Mouse (Mus musculus) lung, adult 2 months (tissue): ENCODE data around the gene Card11. TPM values are rescaled to one million over a fixed set of nuclear protein-coding genes. Genes with fewer than 3 reads are reported as not detected.
A peak's percentile ranks its signal among the peaks of the same experiment; 100 is the strongest.

Experiments used
- DNase-seq: peaks from one replicate; pipeline ENCODE4 v3.0.0; 2022
- H3K4me1 ChIP-seq: fragments of 200-500 bp; 2 replicates; pipeline ENCODE4 v1.6.1; 2011; ENCODE audit warnings: low read length; ENCODE audit not compliant: control insufficient read depth, insufficient read depth
- H3K4me3 ChIP-seq: fragments of 200-500 bp; replicated peaks from 2 replicates; pipeline ENCODE3; 2011; ENCODE audit warnings: low read depth, mild to moderate bottlenecking, control low read depth, low read length; ENCODE audit errors: extremely low read depth
- CTCF ChIP-seq: fragments of 200-500 bp; IDR thresholded peaks from 2 replicates; pipeline ENCODE4 v1.5.1; 2011; ENCODE audit warnings: mild to moderate bottlenecking, low read length, control low read depth; ENCODE audit not compliant: insufficient read depth
- POLR2A ChIP-seq: fragments of 200-500 bp; IDR thresholded peaks from 2 replicates; pipeline ENCODE4 v1.6.1; 2011; ENCODE audit warnings: low read depth, mild to moderate bottlenecking, control low read depth, low read length, borderline replicate concordance; ENCODE audit errors: extremely low read depth
- WGBS: fragments of 180-500 bp; shearing (Covaris S2); methylation state at CpG from one replicate; pipeline ENCODE4 v1.1.7; 2018; 5-methylcytosine and 5-hydroxymethylcytosine counted together
- polyA plus RNA-seq: library from polyadenylated mRNA; depleted of rRNA; stranded (reverse); fragments of >200 nt; gene quantifications from 2 replicates; pipeline ENCODE4 v1.2.3, GENCODE M21; 2012

The Card11 gene
- polyA plus RNA-seq, 1 experiment, result 15.3 TPM

- H3K4me1 ChIP-seq, result 0 out of 2 replicates have a peak, but pooled peaks cover 4% of the 10 kb centered on the region
- DNase-seq, result no peak
- WGBS, result 25% methylated on average over 14 of the region's 14 CpGs
- TF ChIP-seq POLR2A (0 out of 2 replicates have a peak, but pooled peaks have one; percentile 18), CTCF (no peak)
- no peak overlapping the region for H3K4me3 ChIP-seq
Observed at GRCm38 (mm10) chr5:140890050-140890449, 110.3 kb downstream of the Card11 start.

GRCm38 (mm10) chr5:140889539-140889938 lies 110.8 kb downstream of the Card11 start:
- WGBS, result 36% methylated on average over 8 of the region's 8 CpGs
- TF ChIP-seq POLR2A, result no peak
- peak; percentile 45; the same call in 1 of the 2 replicates for TF ChIP-seq CTCF
- DNase-seq, result peak; percentile 48
- no peak overlapping the region for H3K4me3 ChIP-seq
- H3K4me1 ChIP-seq, result 0 out of 2 replicates have a peak, but pooled peaks cover 4% of the 10 kb centered on the region

- H3K4me3 ChIP-seq, result no peak overlapping the region
- H3K4me1 ChIP-seq, result 0 out of 2 replicates have a peak, but pooled peaks cover 4% of the 10 kb centered on the region
- DNase-seq, result no peak
- WGBS, result 37% methylated on average over 8 of the region's 8 CpGs
- TF ChIP-seq CTCF (no peak), POLR2A (no peak)
Observed at GRCm38 (mm10) chr5:140887871-140888270, 112.5 kb downstream of the Card11 start.

GRCm38 (mm10) chr5:140884966-140885365 lies 115.4 kb downstream of the Card11 start:
- WGBS, result 30% methylated on average over 13 of the region's 13 CpGs
- DNase-seq, result no peak
- Histone ChIP-seq H3K4me3 (no peak overlapping the region), H3K4me1 (0 out of 2 replicates have a peak, but pooled peaks cover 2% of the 10 kb centered on the region)
- TF ChIP-seq POLR2A, result no peak
- no peak for TF ChIP-seq CTCF

- TF ChIP-seq CTCF (no peak), POLR2A (no peak)
Observed at GRCm38 (mm10) chr5:140882391-140882790, 118.0 kb downstream of the Card11 start.

GRCm38 (mm10) chr5:140880151-140880550 lies 120.2 kb downstream of the Card11 start:
- H3K4me1 ChIP-seq, result no peaks in the 10 kb centered on the region
- TF ChIP-seq CTCF (no peak), POLR2A (no peak)
- DNase-seq, result no peak
- H3K4me3 ChIP-seq, result no peak overlapping the region
- 62% methylated on average over 10 of the region's 10 CpGs for WGBS

More at GRCm38 (mm10) chr5:140882391-140882790, 118.0 kb downstream of the Card11 start:
- H3K4me3 ChIP-seq, result no peak overlapping the region
- 77% methylated on average over 4 of the region's 4 CpGs for WGBS
- H3K4me1 ChIP-seq, result no peaks in the 10 kb centered on the region
- DNase-seq, result no peak

GRCm38 (mm10) chr5:140878644-140879043 lies 121.7 kb downstream of the Card11 start:
- DNase-seq, result no peak
- TF ChIP-seq CTCF (no peak), POLR2A (no peak)
- Histone ChIP-seq H3K4me1 (peaks cover under 1% of the 10 kb centered on the region; the same call in 1 of the 2 replicates), H3K4me3 (no peak overlapping the region)
- WGBS, result 69% methylated on average over 6 of the region's 6 CpGs

GRCm38 (mm10) chr5:140873736-140874307 lies 126.6 kb downstream of the Card11 start:
- 54% methylated on average over 6 of the region's 6 CpGs for WGBS
- H3K4me3 ChIP-seq, result no peak overlapping the region
- H3K4me1 ChIP-seq, result peaks cover 10% of the 10 kb centered on the region
- DNase-seq, result no peak
- TF ChIP-seq CTCF (no peak), POLR2A (no peak)

GRCm38 (mm10) chr5:140873039-140873551 lies 127.3 kb downstream of the Card11 start:
- no peak for DNase-seq
- TF ChIP-seq POLR2A (no peak), CTCF (no peak)
- Histone ChIP-seq H3K4me1 (peaks cover 10% of the 10 kb centered on the region), H3K4me3 (peak overlapping the region; percentile 40)
- 17% methylated on average over 18 of the region's 18 CpGs for WGBS

GRCm38 (mm10) chr5:140872532-140873038 lies 127.8 kb downstream of the Card11 start:
- TF ChIP-seq CTCF (no peak), POLR2A (0 out of 2 replicates have a peak, but pooled peaks have one; percentile 27)
- Histone ChIP-seq H3K4me3 (no peak overlapping the region), H3K4me1 (peaks cover 10% of the 10 kb centered on the region)
- DNase-seq, result no peak
- 37% methylated on average over 11 of the region's 11 CpGs for WGBS
